Mouse (Mus musculus) cerebellum, postnatal 36 days (tissue): ENCODE data around the gene Gm20604.

Source experiments
- DNase-seq, 2 experiments: peaks; one replicate each; pipeline ENCODE4 v3.0.0; 2021 to 2022; ENCODE audit warnings: mixed read lengths in 2 of 2

Gm20604 gene

GRCm38 (mm10) chr12:102705216-102705871, 53.1 kb downstream of the Gm20604 start:
- DNase-seq: peak; percentile 92 to 95

- DNase-seq: peak; percentile 65 to 73
Observed at GRCm38 (mm10) chr12:102704457-102705198, 53.8 kb downstream of the Gm20604 start, which contains the start of gene Itpk1. Itpk1 (minus strand) TSS chr12:102704930.

GRCm38 (mm10) chr12:102703921-102704408, 54.5 kb downstream of the Gm20604 start:
- DNase-seq: peak in 1 of 2 experiments; percentile 42

- DNase-seq: peak in 1 of 2 experiments; percentile 44
Observed at GRCm38 (mm10) chr12:102703441-102703840, 55.0 kb downstream of the Gm20604 start.

- DNase-seq: peak; percentile 52 to 65
Observed at GRCm38 (mm10) chr12:102703111-102703412, 55.4 kb downstream of the Gm20604 start.

- peak; percentile 85 to 88 for DNase-seq
Observed at GRCm38 (mm10) chr12:102702356-102703110, 55.9 kb downstream of the Gm20604 start.

- no peak for DNase-seq
Observed at GRCm38 (mm10) chr12:102701691-102702207, 56.7 kb downstream of the Gm20604 start.

- DNase-seq: no peak
Observed at GRCm38 (mm10) chr12:102700453-102700852, 58.0 kb downstream of the Gm20604 start.

GRCm38 (mm10) chr12:102699156-102699555, 59.3 kb downstream of the Gm20604 start:
- DNase-seq: no peak

- no peak for DNase-seq
Observed at GRCm38 (mm10) chr12:102698089-102698684, 60.3 kb downstream of the Gm20604 start.

GRCm38 (mm10) chr12:102697381-102697780, 61.1 kb downstream of the Gm20604 start:
- no peak for DNase-seq

- peak in 1 of 2 experiments; percentile 46 for DNase-seq
Observed at GRCm38 (mm10) chr12:102696635-102697354, 61.7 kb downstream of the Gm20604 start.

- no peak for DNase-seq
Observed at GRCm38 (mm10) chr12:102695369-102696239, 62.9 kb downstream of the Gm20604 start.

GRCm38 (mm10) chr12:102691761-102692160, 66.7 kb downstream of the Gm20604 start:
- no peak for DNase-seq
